Mouse (Mus musculus): ENCODE results near the gene Grpel1. TPM values are rescaled to one million over a fixed set of nuclear protein-coding genes. Genes with fewer than 3 reads are reported as not detected.
A peak's percentile ranks its signal among the peaks of the same experiment; 100 is the strongest.

Gene Grpel1
- total RNA-seq (2017) = 36.3 to 52.1 TPM (median 47.5 TPM) in 3 replicates

- ATAC-seq (replicated peaks; ENCODE audit: insufficient number of reproducible peaks, low FRiP score, low TSS enrichment, poor library complexity, severe bottlenecking) = peak; percentile 95
These were observed at the start of gene Grpel1 for GRCm38 (mm10) chr5:36464709-36465661. Gene Grpel1, plus strand, starts transcription at chr5:36464998.

- ATAC-seq (replicated peaks; ENCODE audit: insufficient number of reproducible peaks, low FRiP score, low TSS enrichment, poor library complexity, severe bottlenecking) = no peak
These were observed 44.9 kb upstream of the Grpel1 start for GRCm38 (mm10) chr5:36419861-36420260.

GRCm38 (mm10) chr5:36422689-36423088 lies 42.1 kb upstream of the Grpel1 start:
- ATAC-seq (replicated peaks; ENCODE audit: insufficient number of reproducible peaks, low FRiP score, low TSS enrichment, poor library complexity, severe bottlenecking) = no peak

GRCm38 (mm10) chr5:36424676-36425075 lies 40.1 kb upstream of the Grpel1 start:
- no peak for ATAC-seq (replicated peaks; ENCODE audit: insufficient number of reproducible peaks, low FRiP score, low TSS enrichment, poor library complexity, severe bottlenecking)

GRCm38 (mm10) chr5:36426404-36426803 lies 38.4 kb upstream of the Grpel1 start:
- ATAC-seq (replicated peaks; ENCODE audit: insufficient number of reproducible peaks, low FRiP score, low TSS enrichment, poor library complexity, severe bottlenecking) = no peak

- ATAC-seq (replicated peaks; ENCODE audit: insufficient number of reproducible peaks, low FRiP score, low TSS enrichment, poor library complexity, severe bottlenecking) = no peak
These were observed 37.0 kb upstream of the Grpel1 start for GRCm38 (mm10) chr5:36427831-36428230.

- no peak for ATAC-seq (replicated peaks; ENCODE audit: insufficient number of reproducible peaks, low FRiP score, low TSS enrichment, poor library complexity, severe bottlenecking)
These were observed 35.2 kb upstream of the Grpel1 start for GRCm38 (mm10) chr5:36429551-36429950.

GRCm38 (mm10) chr5:36431711-36432110 lies 33.1 kb upstream of the Grpel1 start:
- no peak for ATAC-seq (replicated peaks; ENCODE audit: insufficient number of reproducible peaks, low FRiP score, low TSS enrichment, poor library complexity, severe bottlenecking)

GRCm38 (mm10) chr5:36434398-36434967 lies 30.3 kb upstream of the Grpel1 start:
- ATAC-seq (replicated peaks; ENCODE audit: insufficient number of reproducible peaks, low FRiP score, low TSS enrichment, poor library complexity, severe bottlenecking) = no peak

- no peak for ATAC-seq (replicated peaks; ENCODE audit: insufficient number of reproducible peaks, low FRiP score, low TSS enrichment, poor library complexity, severe bottlenecking)
These were observed 27.9 kb upstream of the Grpel1 start for GRCm38 (mm10) chr5:36436858-36437257.

GRCm38 (mm10) chr5:36440741-36441140 lies 24.1 kb upstream of the Grpel1 start:
- ATAC-seq (replicated peaks; ENCODE audit: insufficient number of reproducible peaks, low FRiP score, low TSS enrichment, poor library complexity, severe bottlenecking) = no peak

- no peak for ATAC-seq (replicated peaks; ENCODE audit: insufficient number of reproducible peaks, low FRiP score, low TSS enrichment, poor library complexity, severe bottlenecking)
These were observed 20.2 kb upstream of the Grpel1 start for GRCm38 (mm10) chr5:36444611-36445010.

GRCm38 (mm10) chr5:36445028-36445427 lies 19.8 kb upstream of the Grpel1 start:
- ATAC-seq (replicated peaks; ENCODE audit: insufficient number of reproducible peaks, low FRiP score, low TSS enrichment, poor library complexity, severe bottlenecking) = no peak

- no peak for ATAC-seq (replicated peaks; ENCODE audit: insufficient number of reproducible peaks, low FRiP score, low TSS enrichment, poor library complexity, severe bottlenecking)
These were observed 18.5 kb upstream of the Grpel1 start for GRCm38 (mm10) chr5:36446166-36446890.

GRCm38 (mm10) chr5:36447872-36448271 lies 16.9 kb upstream of the Grpel1 start:
- no peak for ATAC-seq (replicated peaks; ENCODE audit: insufficient number of reproducible peaks, low FRiP score, low TSS enrichment, poor library complexity, severe bottlenecking)

- ATAC-seq (replicated peaks; ENCODE audit: insufficient number of reproducible peaks, low FRiP score, low TSS enrichment, poor library complexity, severe bottlenecking) = no peak
These were observed 15.0 kb upstream of the Grpel1 start for GRCm38 (mm10) chr5:36449710-36450358.

GRCm38 (mm10) chr5:36451119-36451518 lies 13.7 kb upstream of the Grpel1 start:
- ATAC-seq (replicated peaks; ENCODE audit: insufficient number of reproducible peaks, low FRiP score, low TSS enrichment, poor library complexity, severe bottlenecking) = no peak

GRCm38 (mm10) chr5:36451872-36452389 lies 12.9 kb upstream of the Grpel1 start:
- no peak for ATAC-seq (replicated peaks; ENCODE audit: insufficient number of reproducible peaks, low FRiP score, low TSS enrichment, poor library complexity, severe bottlenecking)

- ATAC-seq (replicated peaks; ENCODE audit: insufficient number of reproducible peaks, low FRiP score, low TSS enrichment, poor library complexity, severe bottlenecking) = no peak
These were observed 12.0 kb upstream of the Grpel1 start for GRCm38 (mm10) chr5:36452821-36453220.
